Mouse (Mus musculus) lung, postnatal 0 days (tissue): ENCODE data around the gene Caml.

ENCODE experiments used
- CTCF ChIP-seq: IDR thresholded peaks from 2 replicates; pipeline ENCODE4 v1.5.1; 2016; ENCODE audit warnings: antibody characterized with exemption, mild to moderate bottlenecking
- EP300 ChIP-seq: IDR thresholded peaks from 2 replicates; pipeline ENCODE4 v1.6.1; 2016; ENCODE audit warnings: antibody characterized with exemption, mild to moderate bottlenecking, control low read depth

- no peak for TF ChIP-seq CTCF
- no peak for TF ChIP-seq EP300
Observed at GRCm38 (mm10) chr13:55672711-55673110, 49.9 kb downstream of the Caml start.
